Mouse (Mus musculus) small intestine, adult 2 months (tissue): ENCODE measurements around the gene Zfp568.

ENCODE experiments used
- CTCF ChIP-seq: fragments of 200-500 bp; IDR thresholded peaks from 2 replicates; pipeline ENCODE4 v1.5.1; 2012; ENCODE audit warnings: low read depth, mild to moderate bottlenecking, control low read depth, inconsistent platforms, low read length, moderate library complexity, mixed read lengths; ENCODE audit not compliant: insufficient replicate concordance, insufficient read length; ENCODE audit errors: extremely low read depth
- POLR2A ChIP-seq: fragments of 200-500 bp; IDR thresholded peaks from 2 replicates; pipeline ENCODE4 v1.6.1; 2012; ENCODE audit warnings: low read depth, mild to moderate bottlenecking, control low read depth, inconsistent platforms, low read length, moderate library complexity

GRCm38 (mm10) chr7:29993340-29993739 is 9.6 kb downstream of the Zfp568 start:
- no peak for TF ChIP-seq POLR2A
- TF ChIP-seq CTCF: no peak
